Mouse (Mus musculus): ENCODE measurements around the gene Rsph3b. TPM values are rescaled to one million over a fixed set of nuclear protein-coding genes. Genes with fewer than 3 reads are reported as not detected.
"Not testable (repeated sequence)": the region's sequence is repeated elsewhere in the genome, so short reads cannot be mapped to it uniquely, and the experiment has no call there.

Gene Rsph3b
- 10 to 100 TPM; 41.9 to 45.7 TPM for total RNA-seq (2021)
- long read RNA-seq, experiment 1, transcript Rsph3b-202 (8 exons, 2,243 nt), result major isoform, 65 of 76 reads
- long read RNA-seq, experiment 1, partial matches to known transcripts, result 1 of 76 reads
- long read RNA-seq, experiment 1, other reads (novel, unspliced or antisense), result 10 of 76 reads
- long read RNA-seq, experiment 2, transcript Rsph3b-202 (8 exons, 2,243 nt), result major isoform, 31 of 40 reads
- long read RNA-seq, experiment 2, partial matches to known transcripts, result 3 of 40 reads
- long read RNA-seq, experiment 2, other reads (novel, unspliced or antisense), result 6 of 40 reads

GRCm38 (mm10) chr17:6947984-6948768 is at the start of gene Rsph3b:
Gene Rsph3b, minus strand, starts transcription at chr17:6948682.
- DNase-seq, result peak; percentile 91

GRCm38 (mm10) chr17:6997778-6998490 is 49.5 kb upstream of the Rsph3b start:
- DNase-seq, result not testable (repeated sequence)

GRCm38 (mm10) chr17:6996826-6997225 is 48.3 kb upstream of the Rsph3b start:
- DNase-seq, result not testable (repeated sequence)

GRCm38 (mm10) chr17:6995504-6995903 is 47.0 kb upstream of the Rsph3b start:
- not testable (repeated sequence) for DNase-seq

- not testable (repeated sequence) for DNase-seq
These were observed 37.6 kb upstream of the Rsph3b start for GRCm38 (mm10) chr17:6986118-6986517.

GRCm38 (mm10) chr17:6980144-6980543 is 31.7 kb upstream of the Rsph3b start:
- not testable (repeated sequence) for DNase-seq

- DNase-seq, result not testable (repeated sequence)
These were observed 30.9 kb upstream of the Rsph3b start for GRCm38 (mm10) chr17:6979380-6979779.

- peak; percentile 78 for DNase-seq
These were observed 30.1 kb upstream of the Rsph3b start, which contains the start of gene Gm49721 for GRCm38 (mm10) chr17:6978287-6979248. Gene Gm49721, plus strand, starts transcription at chr17:6978904.

- not testable (repeated sequence) for DNase-seq
These were observed 26.5 kb upstream of the Rsph3b start for GRCm38 (mm10) chr17:6974985-6975384.

- not testable (repeated sequence) for DNase-seq
These were observed 24.4 kb upstream of the Rsph3b start for GRCm38 (mm10) chr17:6972836-6973396.

GRCm38 (mm10) chr17:6971238-6971637 is 22.8 kb upstream of the Rsph3b start:
- not testable (repeated sequence) for DNase-seq

- not testable (repeated sequence) for DNase-seq
These were observed 21.9 kb upstream of the Rsph3b start, which contains the start of gene Rnaset2b for GRCm38 (mm10) chr17:6970334-6970733. Gene Rnaset2b, plus strand, starts transcription at chr17:6970634.

GRCm38 (mm10) chr17:6967673-6968072 is 19.2 kb upstream of the Rsph3b start:
- DNase-seq, result not testable (repeated sequence)

- DNase-seq, result not testable (repeated sequence)
These were observed 16.9 kb upstream of the Rsph3b start for GRCm38 (mm10) chr17:6965364-6965763.

- not testable (repeated sequence) for DNase-seq
These were observed 14.5 kb upstream of the Rsph3b start for GRCm38 (mm10) chr17:6962936-6963335.

GRCm38 (mm10) chr17:6962339-6962738 is 13.9 kb upstream of the Rsph3b start:
- DNase-seq, result not testable (repeated sequence)

GRCm38 (mm10) chr17:6961181-6962000 is 12.9 kb upstream of the Rsph3b start:
- not testable (repeated sequence) for DNase-seq

GRCm38 (mm10) chr17:6960776-6961175 is 12.3 kb upstream of the Rsph3b start, which contains the start of gene Tagap1:
Gene Tagap1, minus strand, starts transcription at chr17:6961156.
- DNase-seq, result peak; percentile 51

GRCm38 (mm10) chr17:6960349-6960748 is 11.9 kb upstream of the Rsph3b start:
- DNase-seq, result not testable (repeated sequence)
